Mouse (Mus musculus) c-Kit-positive CD71-positive TER-119-negative erythroid progenitor cells, embryonic 14.5 days (primary cell): ENCODE measurements around the gene Pla2g3.

Experiments
- DNase-seq: peaks from one replicate; pipeline ENCODE4 v3.0.0-alpha.2; 2013; ENCODE audit warnings: low read depth

The Pla2g3 gene

DNA sequence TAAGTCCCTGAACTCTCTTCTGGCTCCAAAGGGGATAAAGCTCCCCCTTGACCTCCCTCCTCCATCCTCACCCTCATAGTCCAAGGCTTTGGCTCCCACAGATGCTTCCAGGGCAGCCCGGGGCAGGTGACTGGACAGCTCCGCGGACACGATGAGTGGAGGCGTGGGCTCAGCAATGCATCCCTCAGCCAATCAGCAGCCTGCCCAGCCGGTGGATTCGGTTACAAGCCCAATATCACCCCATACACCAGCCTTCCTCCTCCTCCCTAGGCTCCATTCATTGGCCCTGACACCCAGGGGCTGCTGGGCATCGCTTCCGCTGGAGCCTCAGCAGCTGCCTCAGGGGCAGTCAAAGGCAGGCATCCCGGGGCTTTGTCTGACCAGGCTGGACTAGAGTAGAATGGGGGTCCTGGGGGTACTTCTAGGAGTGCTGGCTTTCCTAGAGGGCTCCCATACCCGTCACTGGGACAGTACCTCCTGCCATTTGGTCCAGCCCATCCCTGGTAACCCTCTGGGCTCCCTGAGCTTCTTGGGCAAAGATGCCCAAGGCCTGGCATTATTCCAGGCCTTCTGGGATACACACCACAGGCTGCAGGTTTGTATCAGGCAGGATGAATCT is at the start of gene Pla2g3:
Gene Pla2g3, plus strand, starts transcription at position 333 of the 619 bp plus-strand sequence.
- no peak for DNase-seq

DNA sequence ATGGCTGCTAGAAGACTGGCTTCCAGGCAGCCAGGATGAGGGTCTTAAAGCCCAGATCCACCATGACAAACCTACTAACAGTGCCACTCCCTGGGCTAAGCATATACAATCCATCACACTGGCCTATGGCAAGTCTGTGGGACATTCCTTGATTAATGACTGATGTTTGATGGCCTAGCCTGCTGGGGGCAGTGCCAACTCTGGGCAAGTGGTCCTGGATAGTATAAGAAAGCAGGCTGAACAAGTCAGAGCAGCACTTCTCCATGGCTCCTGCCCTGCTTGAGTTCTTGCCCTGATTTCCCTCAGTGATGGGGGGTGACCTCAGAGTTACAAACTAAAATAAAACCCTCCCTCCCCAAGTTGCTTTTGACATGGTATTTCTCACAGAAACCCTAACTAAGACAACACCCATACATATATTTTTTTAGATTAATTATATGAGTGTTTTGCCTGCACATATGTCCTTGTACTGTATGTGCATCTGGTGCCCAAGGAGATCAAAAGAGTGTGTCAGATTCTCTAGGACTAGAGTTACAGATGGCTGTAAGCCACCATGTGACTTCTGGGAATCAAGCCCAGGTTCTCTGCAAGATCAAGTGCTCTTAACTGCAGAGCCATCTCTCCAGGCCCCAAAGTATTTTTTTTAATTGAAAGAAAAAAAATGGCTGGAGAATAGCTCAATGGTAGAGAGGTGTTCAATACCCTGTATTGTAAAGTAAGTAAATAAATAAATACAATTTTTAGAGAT is 46.2 kb upstream of the Pla2g3 start:
- no peak for DNase-seq

DNA sequence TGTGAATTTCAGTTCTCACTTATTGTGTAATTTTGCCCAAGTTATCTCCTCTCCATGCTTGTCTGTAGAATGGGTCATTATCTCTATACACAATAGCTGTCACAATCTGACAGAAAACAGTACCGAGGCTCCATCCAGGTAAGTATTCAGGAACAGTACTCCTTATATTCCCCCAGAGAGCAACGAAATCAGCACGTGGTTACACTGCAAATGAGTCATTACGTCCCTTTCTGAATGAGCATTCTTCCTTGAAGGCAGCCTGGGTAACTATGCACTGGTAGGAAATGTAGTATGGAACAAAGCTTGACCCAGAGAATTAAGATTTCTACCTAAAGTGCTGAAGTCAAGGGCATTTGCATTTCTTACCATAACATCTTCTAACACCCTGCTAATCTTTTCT is 45.4 kb upstream of the Pla2g3 start:
- no peak for DNase-seq

DNA sequence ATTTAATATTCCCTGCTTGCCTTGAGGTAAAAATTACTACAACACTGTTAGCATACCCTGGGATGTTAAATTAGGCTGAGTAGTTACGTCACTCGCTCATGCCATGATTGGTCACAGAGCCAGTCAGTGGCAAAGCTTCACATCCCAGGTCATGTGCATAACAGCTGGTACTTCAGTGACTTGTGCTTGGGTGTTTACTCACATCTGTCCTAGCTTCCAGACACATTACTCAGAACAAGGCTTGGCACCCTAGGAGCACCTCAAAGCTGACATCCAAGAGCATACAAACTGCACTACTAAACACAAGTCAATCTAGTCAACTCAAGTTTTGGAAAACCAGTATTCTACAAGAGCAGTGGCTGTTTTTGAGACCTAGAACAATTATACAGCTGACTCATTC is 45.0 kb upstream of the Pla2g3 start:
- no peak for DNase-seq

DNA sequence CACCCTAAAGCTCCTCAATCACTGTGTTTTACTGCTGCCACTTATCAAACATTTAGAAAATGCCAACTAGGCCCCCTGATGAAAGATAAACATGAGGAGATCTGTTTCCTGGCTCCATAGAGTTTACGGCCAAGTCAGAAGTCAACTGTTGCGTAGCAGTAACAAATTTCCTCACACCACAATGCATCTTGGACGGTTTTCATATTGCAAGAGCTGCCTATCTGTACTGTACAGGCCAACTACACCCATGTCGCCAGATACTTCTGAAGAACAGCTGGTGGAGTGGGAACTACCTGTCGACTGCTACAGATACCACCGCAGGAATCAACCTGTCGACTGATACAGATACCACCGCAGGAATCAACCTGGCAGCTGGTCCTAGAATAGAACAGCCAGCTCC is 43.2 kb upstream of the Pla2g3 start:
- DNase-seq, result no peak

DNA sequence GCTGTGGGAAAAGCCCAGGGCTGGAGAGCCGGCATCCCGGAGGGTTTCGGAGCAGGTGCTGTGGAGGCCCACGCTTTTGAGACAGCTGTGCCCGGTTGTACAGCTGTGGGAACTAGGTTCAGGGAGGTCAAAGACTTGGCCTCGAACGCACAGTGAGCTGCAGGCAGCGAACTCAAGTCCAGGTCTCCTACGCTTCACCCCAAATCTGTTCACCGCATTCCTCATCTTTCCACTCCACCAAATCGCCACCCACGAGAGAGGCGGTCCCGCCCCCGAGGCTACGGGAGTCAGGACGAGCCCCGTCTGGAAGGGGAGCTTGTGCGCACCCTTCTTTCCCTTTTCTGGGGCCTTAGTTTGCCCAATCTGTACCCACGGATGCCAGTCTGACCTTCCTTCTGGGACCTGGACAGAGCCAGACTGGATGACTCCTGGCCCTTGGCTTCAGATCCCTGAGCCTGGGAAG is 36.4 kb upstream of the Pla2g3 start:
- no peak for DNase-seq

DNA sequence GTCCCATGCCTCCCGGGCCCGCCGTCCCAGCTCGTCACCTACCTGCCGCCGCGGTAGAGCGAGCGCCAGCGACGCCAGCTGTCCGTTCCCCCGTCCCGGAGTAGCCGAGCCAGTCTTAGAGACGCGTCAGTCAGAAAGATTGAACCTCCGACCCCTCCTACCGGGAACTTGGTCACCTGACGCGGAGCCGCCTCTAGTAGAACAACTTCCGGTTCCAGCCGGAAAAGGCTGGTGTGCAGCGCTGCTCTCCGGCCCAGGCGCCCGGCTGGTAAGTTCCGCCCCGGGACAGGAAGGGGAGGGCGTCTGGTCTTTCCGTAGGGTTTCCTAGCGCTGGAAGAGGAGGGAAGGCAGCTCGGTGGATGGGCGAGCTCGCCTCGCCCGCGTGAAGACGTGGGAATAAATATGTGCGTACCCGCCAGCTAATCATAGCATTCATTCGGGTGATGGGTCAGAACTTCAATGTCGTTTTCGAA is 35.9 kb upstream of the Pla2g3 start, which contains the start of gene Rnf185:
Gene Rnf185, minus strand, starts transcription at position 197 of the 473 bp plus-strand sequence.
- DNase-seq, result peak; percentile 93

DNA sequence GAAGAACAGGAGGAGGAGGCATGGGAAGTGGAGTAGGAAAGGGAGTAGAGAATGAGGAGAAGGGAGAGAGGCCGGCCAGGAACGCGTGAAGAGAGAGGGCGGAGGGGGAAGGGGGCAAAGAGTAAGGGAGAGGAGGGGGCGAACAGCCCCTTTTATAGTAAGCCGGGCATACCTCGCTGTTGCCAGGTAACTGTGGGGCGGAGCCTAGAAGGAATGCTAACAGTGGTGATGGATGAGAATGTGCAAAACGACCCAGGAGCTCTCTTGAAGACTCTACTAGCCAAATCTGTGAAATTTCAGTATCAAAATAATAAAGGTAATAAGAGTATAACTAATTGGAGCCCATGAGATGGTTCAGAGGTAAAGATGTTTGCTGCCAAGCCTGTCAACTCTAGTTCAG is 35.3 kb upstream of the Pla2g3 start:
- no peak for DNase-seq

DNA sequence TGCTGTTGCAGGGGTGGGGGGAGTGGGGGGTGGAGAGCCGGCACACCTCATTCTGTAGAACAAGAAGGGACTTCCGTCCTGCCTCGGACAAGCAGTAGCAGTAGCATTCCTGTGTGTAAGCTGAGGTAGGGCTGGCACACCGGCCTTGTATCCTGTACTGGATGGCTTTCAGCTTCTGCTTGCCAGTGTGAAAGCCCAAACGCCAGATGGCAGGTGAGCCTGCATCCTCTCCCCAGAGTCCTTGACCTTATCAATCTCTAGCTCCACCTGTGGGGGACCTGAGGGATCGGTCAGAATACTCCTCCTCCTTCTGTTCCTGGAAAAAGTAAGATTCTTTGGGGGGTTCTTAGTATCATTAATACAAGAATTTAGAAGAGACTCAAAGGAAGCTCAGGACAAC is 34.6 kb upstream of the Pla2g3 start:
- no peak for DNase-seq

DNA sequence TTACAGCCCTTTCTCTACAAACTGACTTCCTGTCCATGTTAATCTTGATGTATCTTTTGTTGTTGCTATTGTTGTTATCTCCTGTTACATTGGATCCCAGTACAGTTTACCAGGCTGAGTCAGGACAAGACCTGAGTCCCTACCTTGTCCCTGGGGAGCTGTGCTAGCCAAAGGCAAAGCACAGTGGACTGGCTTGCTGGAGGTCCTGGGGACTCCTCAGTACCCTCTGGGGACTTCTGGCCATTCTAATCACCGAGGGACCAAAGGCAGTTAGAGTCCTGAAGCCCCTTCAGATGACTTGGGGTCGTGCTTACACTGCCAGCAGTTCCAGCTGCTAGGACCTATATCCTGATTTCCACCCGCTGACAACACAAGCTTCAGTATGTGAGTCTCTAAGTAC is 33.6 kb upstream of the Pla2g3 start:
- DNase-seq, result no peak

DNA sequence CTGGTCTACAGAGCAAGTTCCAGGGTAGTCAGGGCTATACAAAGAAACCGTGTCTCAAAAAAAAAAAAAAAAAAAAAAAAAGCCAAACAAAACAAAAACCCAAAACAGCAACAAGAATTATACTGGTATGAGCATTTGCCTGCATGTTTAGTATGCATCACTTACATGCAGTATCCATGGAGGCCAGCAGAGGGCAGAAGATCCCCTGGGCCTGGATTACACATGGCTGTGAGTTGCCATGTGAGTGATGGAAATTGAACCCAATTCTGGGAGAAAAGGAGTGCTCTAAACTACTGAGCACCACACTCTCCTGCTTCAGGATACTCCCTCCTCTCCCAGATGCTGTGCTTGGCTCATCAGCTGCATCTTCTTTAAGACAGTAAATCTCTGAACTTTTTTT is 31.7 kb upstream of the Pla2g3 start:
- peak; percentile 58 for DNase-seq

DNA sequence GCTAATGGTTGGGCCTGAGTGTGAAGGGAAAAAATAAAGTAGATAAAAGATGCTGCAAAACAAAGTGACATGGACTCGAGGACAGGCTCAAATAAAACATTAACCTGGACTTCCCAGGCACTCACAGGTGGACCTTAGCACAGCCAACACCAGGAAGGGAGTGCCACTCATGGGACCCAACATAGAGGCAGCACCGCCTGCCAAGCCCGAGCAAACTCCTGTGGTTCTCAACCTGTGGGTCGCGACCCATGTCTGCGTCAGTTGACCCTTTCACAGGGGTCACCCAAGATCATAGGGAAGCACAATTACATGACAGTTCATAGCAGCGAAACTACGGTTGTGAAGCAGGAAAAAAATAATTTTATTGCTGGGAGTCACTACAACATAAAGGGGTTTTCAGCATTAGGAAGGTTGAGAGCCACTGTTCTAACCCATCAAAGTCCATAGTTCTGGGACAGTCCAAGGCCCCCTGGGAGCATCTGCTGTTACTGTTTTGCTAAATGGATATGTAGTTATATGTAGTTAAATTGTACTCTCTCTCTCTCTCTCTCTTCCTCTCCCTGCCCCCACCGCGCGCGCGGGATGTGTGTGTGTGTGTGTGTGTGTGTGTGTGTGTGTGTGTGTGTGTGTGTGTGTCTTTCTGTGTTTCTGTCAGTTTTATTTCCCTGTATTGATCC is 29.5 kb upstream of the Pla2g3 start:
- no peak for DNase-seq

DNA sequence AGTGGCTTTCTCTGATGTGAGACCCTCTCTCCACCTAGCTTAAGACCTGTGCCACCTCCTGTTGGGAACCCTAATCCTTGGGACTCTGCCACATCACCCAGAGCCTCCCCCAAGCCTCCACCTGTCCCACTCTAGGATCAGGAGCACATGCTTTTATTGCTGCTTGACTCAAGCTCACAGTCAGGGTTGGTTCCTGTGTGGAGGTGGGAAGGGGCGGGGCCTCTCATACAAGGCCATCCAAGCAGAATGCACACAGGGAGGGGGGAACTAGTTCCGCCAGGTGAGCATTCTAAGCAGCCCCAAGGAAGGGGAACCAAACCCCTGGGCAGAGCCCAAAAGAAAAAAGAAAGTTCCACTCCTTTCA is 29.0 kb upstream of the Pla2g3 start:
- DNase-seq, result no peak

DNA sequence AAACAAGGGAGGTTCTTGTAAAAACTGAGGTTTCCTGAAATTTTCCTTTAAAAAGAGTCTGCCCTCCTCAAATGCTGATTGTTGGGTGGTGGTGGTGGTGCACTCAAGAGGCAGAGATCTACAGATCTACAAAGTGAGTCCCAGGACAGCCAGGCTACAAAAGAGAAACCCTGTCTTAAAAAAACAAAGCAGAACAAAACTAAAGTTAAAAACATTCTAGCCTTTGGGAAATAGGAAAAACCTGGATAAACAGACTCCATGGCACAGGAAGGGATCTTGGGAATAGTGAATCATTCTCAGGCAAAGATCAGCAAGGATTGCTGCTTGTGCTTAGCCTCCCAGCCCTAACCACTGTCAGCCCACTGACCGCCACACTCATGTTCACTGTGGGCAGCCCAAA is 25.2 kb upstream of the Pla2g3 start:
- no peak for DNase-seq

DNA sequence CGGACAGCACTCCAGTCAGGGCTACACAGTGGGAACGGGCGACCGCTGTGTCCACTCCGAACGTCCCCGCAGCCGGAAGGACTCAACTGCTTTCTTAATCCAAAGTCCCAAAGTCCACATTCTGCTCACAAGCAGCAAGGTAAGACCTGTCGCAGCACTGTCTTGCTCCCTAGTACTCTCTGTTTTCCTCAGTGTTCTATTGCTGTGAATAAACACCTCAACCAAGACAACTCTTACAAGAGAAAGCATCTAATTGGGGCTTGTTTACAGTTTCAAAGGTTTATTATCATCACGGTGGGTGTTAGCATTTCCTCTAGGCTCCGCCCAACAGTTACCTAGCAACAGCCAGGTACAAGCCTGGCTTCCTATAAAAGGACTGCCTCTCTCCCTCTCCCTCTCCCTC is 16.6 kb upstream of the Pla2g3 start:
- no peak for DNase-seq

DNA sequence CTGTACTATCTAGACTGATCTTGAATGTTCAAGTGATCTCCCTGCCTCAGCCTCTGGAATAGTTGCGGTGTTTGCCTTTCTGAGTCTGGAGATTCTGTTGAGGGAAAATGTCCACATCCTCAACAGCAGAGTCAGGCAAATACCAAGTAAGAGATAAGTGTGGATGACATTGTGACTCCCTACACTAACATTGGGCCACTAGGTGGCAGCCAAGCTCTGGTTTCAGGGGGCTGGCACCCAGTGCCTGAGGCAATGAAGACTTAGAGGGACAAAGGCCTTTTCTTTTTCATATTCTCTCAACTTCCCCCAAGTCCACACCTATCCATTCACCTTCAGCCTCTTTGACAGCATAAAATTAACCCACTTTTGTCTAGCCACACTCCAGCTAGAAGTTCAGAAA is 15.6 kb upstream of the Pla2g3 start:
- peak; percentile 69 for DNase-seq

DNA sequence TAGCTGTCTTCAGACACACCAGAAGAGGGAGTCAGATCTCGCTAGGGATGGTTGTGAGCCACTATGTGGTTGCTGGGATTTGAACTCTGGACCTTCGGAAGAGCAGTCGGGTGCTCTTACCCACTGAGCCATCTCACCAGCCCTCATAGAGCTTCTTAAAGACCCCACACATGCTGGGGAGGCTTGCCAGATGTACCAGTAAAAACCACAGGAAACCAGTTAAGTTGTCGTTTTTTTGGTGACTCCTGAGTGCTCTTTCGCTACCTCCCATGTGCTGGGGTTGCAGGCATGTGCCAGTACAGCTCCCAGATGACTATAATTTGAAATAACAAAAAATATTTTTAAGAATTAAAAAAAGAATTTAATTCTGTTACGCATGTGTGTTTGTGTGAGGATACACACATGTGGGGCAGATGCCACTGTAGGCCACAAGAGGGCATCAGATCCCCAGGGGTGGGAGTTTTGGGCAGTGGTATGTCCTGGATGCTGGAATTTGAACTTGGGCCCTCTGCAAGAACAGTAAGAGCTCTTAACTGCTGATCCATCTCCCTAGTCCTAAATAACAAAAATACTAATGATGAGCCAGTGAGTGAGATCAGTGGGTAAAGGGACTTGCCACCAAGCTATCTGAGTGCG is 13.5 kb upstream of the Pla2g3 start:
- no peak for DNase-seq

DNA sequence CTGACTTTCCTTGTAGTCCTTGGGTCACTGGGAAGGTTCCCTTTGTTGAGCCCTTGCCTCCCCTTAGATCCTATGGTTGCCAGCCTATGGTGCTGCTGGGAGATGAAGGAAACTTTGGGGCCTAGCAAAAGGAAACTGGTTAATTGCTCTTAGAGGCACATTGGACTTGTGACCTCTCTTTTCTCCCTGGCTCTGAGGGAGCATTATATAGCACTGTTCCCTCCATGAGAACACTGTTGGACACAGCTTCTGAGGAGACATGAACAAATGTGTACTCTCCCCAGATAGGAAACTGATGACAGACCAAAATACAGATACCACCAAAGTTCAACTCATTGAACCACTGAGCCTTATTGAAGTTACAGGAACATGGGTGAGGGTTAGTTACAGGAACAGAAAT is 12.6 kb upstream of the Pla2g3 start:
- DNase-seq, result no peak

DNA sequence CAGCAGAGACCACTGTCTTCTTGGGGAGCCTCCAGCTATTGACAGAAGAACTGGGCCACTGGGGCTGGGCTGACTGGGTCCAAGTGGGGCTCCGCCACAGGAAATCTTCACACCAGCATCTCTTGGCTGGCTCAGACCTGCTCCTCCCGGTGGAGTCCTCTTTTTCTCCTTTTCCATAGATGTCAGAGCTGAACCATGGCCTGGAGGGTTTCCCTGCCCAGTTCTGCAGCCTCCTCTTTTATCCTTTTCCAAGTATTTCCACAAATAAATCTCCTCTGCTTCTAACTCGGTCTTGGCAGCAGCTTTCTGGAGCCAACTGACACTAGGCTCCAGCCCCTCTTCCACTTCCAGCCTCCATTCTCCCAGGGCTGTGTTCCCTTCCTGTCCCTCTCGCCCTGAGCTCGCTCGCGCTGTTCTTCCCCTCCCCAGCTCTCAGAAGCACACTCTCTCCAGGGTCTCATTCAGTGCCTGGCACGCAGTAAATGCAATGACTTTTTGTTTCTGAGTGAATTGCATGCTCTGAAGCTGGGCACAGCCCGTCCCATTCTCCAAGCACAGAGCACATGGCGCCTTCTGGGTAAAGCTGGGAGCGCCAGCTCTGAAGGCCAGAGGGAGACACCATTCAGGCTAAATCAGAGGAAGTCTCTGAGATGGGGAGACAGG is 4.0 kb upstream of the Pla2g3 start:
- no peak for DNase-seq

DNA sequence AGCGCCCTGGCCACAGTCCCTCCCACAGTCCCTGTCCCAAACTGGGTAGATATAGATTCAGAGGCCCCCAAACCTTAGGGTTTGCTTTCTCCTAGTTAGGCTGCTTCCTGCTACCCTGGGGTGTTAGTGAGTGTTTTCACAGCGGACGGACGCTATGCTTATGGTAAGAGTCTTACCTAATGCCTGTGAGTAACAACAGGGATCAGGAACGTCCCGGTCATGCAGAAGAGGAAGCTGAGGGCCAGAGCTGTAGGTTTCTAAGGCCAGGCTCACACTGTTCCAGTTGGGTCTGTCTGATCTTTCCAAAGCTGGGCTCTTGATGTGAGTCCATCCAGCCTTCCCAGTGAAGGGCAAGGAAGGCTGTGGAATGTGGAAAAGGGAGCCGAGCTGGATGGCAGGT is 1.7 kb upstream of the Pla2g3 start:
- no peak for DNase-seq

DNA sequence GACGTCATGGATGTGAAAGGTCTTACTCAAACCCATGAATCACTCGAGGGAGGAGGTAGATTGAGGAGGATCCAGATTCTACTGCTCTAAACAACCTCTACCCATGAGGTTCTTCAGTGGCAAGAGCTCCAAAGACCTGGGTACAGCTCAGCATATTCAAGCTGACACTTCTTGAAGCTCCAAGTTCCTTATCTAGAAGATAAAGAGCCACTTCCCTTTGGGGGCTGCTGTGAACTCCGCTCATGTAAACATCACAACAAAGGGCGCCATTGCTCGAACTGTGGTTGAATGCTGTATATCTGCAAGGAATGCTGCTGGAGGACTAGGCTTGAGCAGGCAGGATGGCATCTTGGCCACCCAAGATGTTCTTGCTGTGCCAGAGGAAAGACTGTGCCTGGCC is 952 bp downstream of the Pla2g3 start:
- DNase-seq, result no peak

DNA sequence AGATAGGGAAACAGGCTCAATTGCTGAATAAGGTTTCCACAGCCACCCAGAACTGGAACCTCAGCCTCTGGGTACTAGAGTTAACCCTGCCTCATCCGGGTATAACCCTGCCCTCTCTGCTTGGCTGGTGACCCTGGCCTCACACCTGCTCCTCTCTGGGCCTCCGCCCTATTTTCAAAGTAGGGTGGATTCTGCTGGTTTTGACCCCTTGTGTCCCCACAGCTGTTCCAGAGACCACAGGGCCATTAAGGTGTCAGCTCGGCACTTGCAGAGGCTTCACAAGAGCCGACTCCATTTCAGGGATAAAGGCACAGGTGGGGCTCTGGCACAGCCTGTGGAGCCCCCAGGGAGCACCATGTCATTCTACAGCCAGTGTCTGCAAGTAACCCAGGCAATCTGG is 4.7 kb downstream of the Pla2g3 start:
- no peak for DNase-seq
